Mouse (Mus musculus): ENCODE data around the gene Dgat2.

Dgat2 gene

GRCm38 (mm10) chr7:99182432-99183172, at the start of gene Dgat2:
Gene Dgat2, minus strand, starts transcription at chr7:99182719.
- DNase-seq, result peak; percentile 91 to 92

GRCm38 (mm10) chr7:99230061-99230747, 47.7 kb upstream of the Dgat2 start:
- DNase-seq, result peak; percentile 65 to 78

- peak; percentile 34 to 62 for DNase-seq
These were observed 46.9 kb upstream of the Dgat2 start for GRCm38 (mm10) chr7:99229411-99229810.

GRCm38 (mm10) chr7:99228825-99229224, 46.3 kb upstream of the Dgat2 start:
- DNase-seq, result no peak

GRCm38 (mm10) chr7:99227267-99227666, 44.7 kb upstream of the Dgat2 start:
- DNase-seq, result no peak

- DNase-seq, result no peak
These were observed 44.1 kb upstream of the Dgat2 start for GRCm38 (mm10) chr7:99226662-99227061.

- peak; percentile 37 to 57 for DNase-seq
These were observed 42.9 kb upstream of the Dgat2 start for GRCm38 (mm10) chr7:99225421-99225820.

- DNase-seq, result peak; percentile 88 to 94
These were observed 42.2 kb upstream of the Dgat2 start for GRCm38 (mm10) chr7:99224648-99225190.

GRCm38 (mm10) chr7:99224225-99224624, 41.7 kb upstream of the Dgat2 start:
- peak; percentile 30 to 46 for DNase-seq

GRCm38 (mm10) chr7:99217338-99218074, 35.0 kb upstream of the Dgat2 start:
- DNase-seq, result no peak

- peak; percentile 71 to 73 for DNase-seq
These were observed 32.9 kb upstream of the Dgat2 start for GRCm38 (mm10) chr7:99215347-99215855.

GRCm38 (mm10) chr7:99214621-99215185, 32.2 kb upstream of the Dgat2 start:
- peak; percentile 56 to 68 for DNase-seq

GRCm38 (mm10) chr7:99213686-99214085, 31.2 kb upstream of the Dgat2 start:
- DNase-seq, result no peak

- DNase-seq, result no peak
These were observed 30.5 kb upstream of the Dgat2 start for GRCm38 (mm10) chr7:99213056-99213455.

GRCm38 (mm10) chr7:99208704-99209103, 26.2 kb upstream of the Dgat2 start:
- DNase-seq, result no peak

GRCm38 (mm10) chr7:99206364-99206763, 23.8 kb upstream of the Dgat2 start:
- DNase-seq, result no peak

GRCm38 (mm10) chr7:99202163-99202562, 19.6 kb upstream of the Dgat2 start:
- DNase-seq, result no peak

GRCm38 (mm10) chr7:99200290-99200689, 17.8 kb upstream of the Dgat2 start:
- no peak for DNase-seq

GRCm38 (mm10) chr7:99199451-99200175, 17.1 kb upstream of the Dgat2 start:
- no peak for DNase-seq

- no peak for DNase-seq
These were observed 16.3 kb upstream of the Dgat2 start for GRCm38 (mm10) chr7:99198811-99199210.

GRCm38 (mm10) chr7:99194511-99194910, 12.0 kb upstream of the Dgat2 start:
- DNase-seq, result no peak

GRCm38 (mm10) chr7:99193926-99194325, 11.4 kb upstream of the Dgat2 start:
- no peak for DNase-seq

Data from kidney, adult 8-10 months (tissue).